Mouse (Mus musculus): ENCODE measurements around the gene Ceacam20.

- no peak for TF ChIP-seq GATA1 (IDR thresholded peaks at IDR 0.05; ENCODE audit: borderline replicate concordance, low read length)
- no peak for TF ChIP-seq FLI1 (IDR thresholded peaks at IDR 0.05; ENCODE audit: low read length)
Measured at GRCm38 (mm10) chr7:19935171-19935751, 30.0 kb upstream of the Ceacam20 start.
